Mouse (Mus musculus): ENCODE measurements around the gene Il10rb. TPM values are rescaled to one million over a fixed set of nuclear protein-coding genes. Genes with fewer than 3 reads are reported as not detected.

The Il10rb gene
- polyA plus RNA-seq, 1 experiment from 2014 or later, result 29.8 TPM

GRCm38 (mm10) chr16:91363483-91363882 lies 42.5 kb upstream of the Il10rb start:
- ATAC-seq (replicated peaks; ENCODE audit: low FRiP score) (no peak), DNase-seq (ENCODE audit: low spot score) (no peak)
- Histone ChIP-seq H3K27ac (ENCODE audit: low read depth, low read length) (no peak overlapping the region; the same call in 1 of the 2 replicates), H3K9me3 (ENCODE audit: control insufficient read depth, low read length) (no peaks in the 10 kb centered on the region), H3K27me3 (replicated peaks; ENCODE audit: control insufficient read depth, insufficient read depth, low read length) (no peaks in the 10 kb centered on the region), H3K4me2 (no peak overlapping the region), H3K36me3 (ENCODE audit: control insufficient read depth, insufficient read depth, low read length) (no peaks in the 10 kb centered on the region), H3K4me1 (replicated peaks; ENCODE audit: control insufficient read depth, insufficient read depth, low read length) (peaks cover 21% of the 10 kb centered on the region), H3K9ac (ENCODE audit: low read depth, low read length) (no peak overlapping the region), H3K4me3 (ENCODE audit: low read depth, low read length) (no peak overlapping the region)
- WGBS, result 42% methylated on average over 3 of the region's 3 CpGs

GRCm38 (mm10) chr16:91366567-91366966 lies 39.4 kb upstream of the Il10rb start:
- no peak for DNase-seq (ENCODE audit: low spot score)
- Histone ChIP-seq H3K9ac (ENCODE audit: low read depth, low read length) (no peak overlapping the region), H3K4me2 (no peak overlapping the region), H3K36me3 (ENCODE audit: control insufficient read depth, insufficient read depth, low read length) (no peaks in the 10 kb centered on the region), H3K27me3 (replicated peaks; ENCODE audit: control insufficient read depth, insufficient read depth, low read length) (no peaks in the 10 kb centered on the region), H3K9me3 (ENCODE audit: control insufficient read depth, low read length) (no peaks in the 10 kb centered on the region), H3K27ac (ENCODE audit: low read depth, low read length) (peak overlapping the region; percentile 62; the same call in 1 of the 2 replicates), H3K4me1 (replicated peaks; ENCODE audit: control insufficient read depth, insufficient read depth, low read length) (peaks cover 11% of the 10 kb centered on the region), H3K4me3 (ENCODE audit: low read depth, low read length) (no peak overlapping the region)
- no peak for ATAC-seq (replicated peaks; ENCODE audit: low FRiP score)

- no peak for ATAC-seq (replicated peaks; ENCODE audit: low FRiP score)
- WGBS, result 55% methylated on average over 2 of the region's 2 CpGs
These were observed 38.9 kb upstream of the Il10rb start for GRCm38 (mm10) chr16:91367066-91367465.

GRCm38 (mm10) chr16:91372577-91373472 lies 33.1 kb upstream of the Il10rb start, which contains the start of gene Ifnar2:
TSS of gene Ifnar2 (plus strand) at chr16:91372783.
- under 1% methylated on average over 62 of the region's 62 CpGs for WGBS
- Histone ChIP-seq H3K36me3 (ENCODE audit: control insufficient read depth, insufficient read depth, low read length) (peaks cover 2% of the 10 kb centered on the region), H3K27ac (ENCODE audit: low read depth, low read length) (peak within 1 kb of the TSS; percentile 98), H3K4me2 (peak within 1 kb of the TSS; percentile 91), H3K4me1 (replicated peaks; ENCODE audit: control insufficient read depth, insufficient read depth, low read length) (peaks cover 16% of the 10 kb centered on the region), H3K4me3 (ENCODE audit: low read depth, low read length) (peak within 1 kb of the TSS; percentile 96), H3K9ac (ENCODE audit: low read depth, low read length) (peak within 1 kb of the TSS; percentile 98), H3K9me3 (ENCODE audit: control insufficient read depth, low read length) (no peaks in the 10 kb centered on the region), H3K27me3 (replicated peaks; ENCODE audit: control insufficient read depth, insufficient read depth, low read length) (no peaks in the 10 kb centered on the region)
- DNase-seq (ENCODE audit: low spot score), result peak; percentile 85
- ATAC-seq (replicated peaks; ENCODE audit: low FRiP score), result peak; percentile 94

More at GRCm38 (mm10) chr16:91367066-91367465, 38.9 kb upstream of the Il10rb start:
- no peaks in the 10 kb centered on the region for H3K9me3 ChIP-seq (ENCODE audit: control insufficient read depth, low read length)
- H3K36me3 ChIP-seq (ENCODE audit: control insufficient read depth, insufficient read depth, low read length), result no peaks in the 10 kb centered on the region
- peak overlapping the region; percentile 62; the same call in 1 of the 2 replicates for H3K27ac ChIP-seq (ENCODE audit: low read depth, low read length)
- H3K4me1 ChIP-seq (replicated peaks; ENCODE audit: control insufficient read depth, insufficient read depth, low read length), result peaks cover 11% of the 10 kb centered on the region
- no peaks in the 10 kb centered on the region for H3K27me3 ChIP-seq (replicated peaks; ENCODE audit: control insufficient read depth, insufficient read depth, low read length)
- no peak for DNase-seq (ENCODE audit: low spot score)
- H3K4me3 ChIP-seq (ENCODE audit: low read depth, low read length), result no peak overlapping the region
- no peak overlapping the region for H3K9ac ChIP-seq (ENCODE audit: low read depth, low read length)
- no peak overlapping the region for H3K4me2 ChIP-seq

- Histone ChIP-seq H3K4me1 (replicated peaks; ENCODE audit: control insufficient read depth, insufficient read depth, low read length) (peaks cover 16% of the 10 kb centered on the region), H3K9ac (ENCODE audit: low read depth, low read length) (peak overlapping the region; percentile 98), H3K27ac (ENCODE audit: low read depth, low read length) (peak overlapping the region; percentile 98), H3K27me3 (replicated peaks; ENCODE audit: control insufficient read depth, insufficient read depth, low read length) (no peaks in the 10 kb centered on the region), H3K4me2 (peak overlapping the region; percentile 91), H3K9me3 (ENCODE audit: control insufficient read depth, low read length) (no peaks in the 10 kb centered on the region), H3K4me3 (ENCODE audit: low read depth, low read length) (peak overlapping the region; percentile 96), H3K36me3 (ENCODE audit: control insufficient read depth, insufficient read depth, low read length) (peaks cover 2% of the 10 kb centered on the region)
- 29% methylated on average over 13 of the region's 13 CpGs for WGBS
- DNase-seq (ENCODE audit: low spot score) (no peak), ATAC-seq (replicated peaks; ENCODE audit: low FRiP score) (no peak)
These were observed 32.3 kb upstream of the Il10rb start for GRCm38 (mm10) chr16:91373473-91374252.

GRCm38 (mm10) chr16:91374253-91374634 lies 31.7 kb upstream of the Il10rb start:
- Histone ChIP-seq H3K9ac (ENCODE audit: low read depth, low read length) (peak overlapping the region; percentile 98), H3K36me3 (ENCODE audit: control insufficient read depth, insufficient read depth, low read length) (peaks cover 2% of the 10 kb centered on the region), H3K27me3 (replicated peaks; ENCODE audit: control insufficient read depth, insufficient read depth, low read length) (no peaks in the 10 kb centered on the region), H3K27ac (ENCODE audit: low read depth, low read length) (no peak overlapping the region), H3K4me3 (ENCODE audit: low read depth, low read length) (peak overlapping the region; percentile 96), H3K9me3 (ENCODE audit: control insufficient read depth, low read length) (no peaks in the 10 kb centered on the region), H3K4me1 (replicated peaks; ENCODE audit: control insufficient read depth, insufficient read depth, low read length) (peaks cover 22% of the 10 kb centered on the region), H3K4me2 (peak overlapping the region; percentile 91)
- WGBS, result 53% methylated on average over 3 of the region's 3 CpGs
- ATAC-seq (replicated peaks; ENCODE audit: low FRiP score) (no peak), DNase-seq (ENCODE audit: low spot score) (no peak)

- H3K4me1 ChIP-seq (replicated peaks; ENCODE audit: control insufficient read depth, insufficient read depth, low read length), result peaks cover 32% of the 10 kb centered on the region
- H3K4me2 ChIP-seq, result no peak overlapping the region
- no peak overlapping the region for H3K4me3 ChIP-seq (ENCODE audit: low read depth, low read length)
- H3K27ac ChIP-seq (ENCODE audit: low read depth, low read length), result no peak overlapping the region
- H3K9ac ChIP-seq (ENCODE audit: low read depth, low read length), result no peak overlapping the region
- DNase-seq (ENCODE audit: low spot score), result no peak
- no peaks in the 10 kb centered on the region for H3K27me3 ChIP-seq (replicated peaks; ENCODE audit: control insufficient read depth, insufficient read depth, low read length)
- WGBS, result 94% methylated on average over 10 of the region's 10 CpGs
- no peak for ATAC-seq (replicated peaks; ENCODE audit: low FRiP score)
- no peaks in the 10 kb centered on the region for H3K9me3 ChIP-seq (ENCODE audit: control insufficient read depth, low read length)
- peaks cover 3% of the 10 kb centered on the region for H3K36me3 ChIP-seq (ENCODE audit: control insufficient read depth, insufficient read depth, low read length)
These were observed 29.3 kb upstream of the Il10rb start for GRCm38 (mm10) chr16:91376701-91377100.

- Histone ChIP-seq H3K27ac (ENCODE audit: low read depth, low read length) (0 out of 2 replicates have a peak overlapping the region, but pooled peaks have one; percentile 17), H3K4me2 (no peak overlapping the region), H3K9ac (ENCODE audit: low read depth, low read length) (no peak overlapping the region), H3K36me3 (ENCODE audit: control insufficient read depth, insufficient read depth, low read length) (peaks cover 10% of the 10 kb centered on the region), H3K4me1 (replicated peaks; ENCODE audit: control insufficient read depth, insufficient read depth, low read length) (peaks cover 32% of the 10 kb centered on the region), H3K27me3 (replicated peaks; ENCODE audit: control insufficient read depth, insufficient read depth, low read length) (no peaks in the 10 kb centered on the region), H3K9me3 (ENCODE audit: control insufficient read depth, low read length) (no peaks in the 10 kb centered on the region), H3K4me3 (ENCODE audit: low read depth, low read length) (no peak overlapping the region)
- 68% methylated on average over 17 of the region's 17 CpGs for WGBS
- ATAC-seq (replicated peaks; ENCODE audit: low FRiP score) (no peak), DNase-seq (ENCODE audit: low spot score) (no peak)
These were observed 27.5 kb upstream of the Il10rb start for GRCm38 (mm10) chr16:91378431-91378986.

Data from liver, embryonic 11.5 days (tissue).